Mouse (Mus musculus) thymus, postnatal 4 days (tissue): ENCODE results near the gene Itpr1.

Experiments used
- DNase-seq: peaks from one replicate; pipeline ENCODE4 v3.0.0; 2021

The Itpr1 gene

DNA sequence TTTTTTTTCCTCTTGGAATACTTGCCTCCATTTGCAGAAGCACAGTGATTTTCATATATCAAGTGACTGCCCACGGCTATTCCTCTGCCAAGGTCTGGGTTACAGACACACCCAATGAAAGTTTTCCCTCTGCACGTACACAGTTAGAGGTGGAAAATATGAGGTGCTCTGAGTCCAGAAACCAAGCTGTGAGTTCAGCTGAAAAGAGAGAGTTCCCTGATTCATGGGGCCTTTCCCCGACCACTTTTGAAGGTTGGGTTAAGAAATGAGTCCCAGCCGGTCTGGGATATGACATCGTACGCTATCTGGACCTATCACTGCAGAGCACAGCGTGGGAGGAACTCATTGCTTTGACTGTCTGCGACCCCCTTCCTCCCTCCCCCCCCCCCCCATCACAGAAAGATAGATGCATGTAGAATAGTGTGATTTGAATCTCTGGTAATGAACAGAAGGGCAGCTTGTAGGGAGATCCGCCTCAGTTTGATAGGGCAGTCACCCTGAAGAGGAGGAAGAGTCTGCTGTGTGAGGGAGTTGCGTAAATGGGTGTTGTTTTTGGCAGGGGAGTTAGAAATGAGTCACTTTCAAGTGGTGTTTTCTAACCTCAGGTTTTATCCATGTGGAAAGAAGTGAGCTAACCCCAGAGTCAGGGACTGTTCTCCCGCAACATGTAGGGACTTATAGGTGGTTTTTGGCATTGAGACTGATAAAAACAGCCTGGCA lies 235.3 kb downstream of the Itpr1 start:
- no peak for DNase-seq

- no peak for DNase-seq
Measured at GRCm38 (mm10) chr6:108448864-108449263, 236.0 kb downstream of the Itpr1 start.

- no peak for DNase-seq
Measured at GRCm38 (mm10) chr6:108451536-108451935, 238.6 kb downstream of the Itpr1 start.

DNA sequence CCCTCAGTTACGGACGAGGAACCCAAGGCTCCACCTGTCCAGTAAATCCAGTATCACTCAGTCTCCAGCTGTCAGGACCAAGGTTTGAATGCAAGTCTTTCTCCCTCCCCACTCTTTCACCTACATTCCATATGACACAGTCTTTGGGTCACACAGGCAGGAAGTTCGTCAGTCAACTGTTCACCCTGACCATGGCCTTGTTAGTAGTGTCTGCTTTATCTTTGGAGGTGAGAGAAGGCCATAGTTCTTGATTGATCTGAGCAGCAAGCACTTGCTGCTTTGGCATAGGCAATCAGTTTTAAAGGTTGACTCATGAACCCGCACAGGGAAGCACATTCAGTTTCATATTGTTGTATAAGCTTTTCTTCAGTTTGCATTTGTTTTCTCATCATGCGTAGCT lies 240.7 kb downstream of the Itpr1 start:
- no peak for DNase-seq

DNA sequence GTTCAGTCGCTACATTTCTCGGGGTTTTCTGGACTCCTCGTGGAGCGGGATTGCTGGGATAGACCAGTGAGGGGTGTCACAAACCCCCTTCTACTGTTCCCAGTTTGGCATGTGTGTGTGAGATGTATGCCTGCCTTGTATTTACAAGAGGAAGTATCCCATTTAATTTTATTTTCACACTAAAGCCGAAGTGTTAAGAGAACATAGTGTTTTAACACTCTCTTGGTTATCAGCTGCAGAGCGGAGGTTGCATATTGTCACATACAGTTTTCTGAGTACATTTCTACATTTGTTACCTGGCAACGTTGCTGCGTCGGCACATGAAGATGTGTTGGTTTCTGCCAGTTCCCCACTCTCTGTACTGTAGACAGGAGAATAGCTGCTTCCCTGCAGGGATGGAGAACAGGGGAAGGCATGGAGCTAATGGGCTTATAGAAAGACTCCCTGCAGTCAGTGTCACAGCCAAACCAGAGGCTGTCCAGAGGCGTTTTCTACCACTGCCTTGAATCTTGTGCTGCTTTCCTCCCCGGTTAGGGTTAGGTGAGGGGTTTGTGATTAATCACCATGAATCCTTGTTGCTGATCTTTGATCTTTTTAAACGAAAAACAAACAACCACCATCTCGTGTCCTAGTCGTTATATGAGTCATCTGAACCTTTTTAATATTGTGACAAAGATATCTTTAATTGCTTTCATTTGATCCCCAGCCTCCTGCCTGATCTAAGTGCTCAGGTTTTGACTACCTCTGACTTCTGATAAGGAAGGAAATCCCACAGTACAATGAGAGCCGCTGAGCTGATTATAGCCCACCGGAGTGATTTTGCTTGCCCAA lies 241.4 kb downstream of the Itpr1 start:
- no peak for DNase-seq

DNA sequence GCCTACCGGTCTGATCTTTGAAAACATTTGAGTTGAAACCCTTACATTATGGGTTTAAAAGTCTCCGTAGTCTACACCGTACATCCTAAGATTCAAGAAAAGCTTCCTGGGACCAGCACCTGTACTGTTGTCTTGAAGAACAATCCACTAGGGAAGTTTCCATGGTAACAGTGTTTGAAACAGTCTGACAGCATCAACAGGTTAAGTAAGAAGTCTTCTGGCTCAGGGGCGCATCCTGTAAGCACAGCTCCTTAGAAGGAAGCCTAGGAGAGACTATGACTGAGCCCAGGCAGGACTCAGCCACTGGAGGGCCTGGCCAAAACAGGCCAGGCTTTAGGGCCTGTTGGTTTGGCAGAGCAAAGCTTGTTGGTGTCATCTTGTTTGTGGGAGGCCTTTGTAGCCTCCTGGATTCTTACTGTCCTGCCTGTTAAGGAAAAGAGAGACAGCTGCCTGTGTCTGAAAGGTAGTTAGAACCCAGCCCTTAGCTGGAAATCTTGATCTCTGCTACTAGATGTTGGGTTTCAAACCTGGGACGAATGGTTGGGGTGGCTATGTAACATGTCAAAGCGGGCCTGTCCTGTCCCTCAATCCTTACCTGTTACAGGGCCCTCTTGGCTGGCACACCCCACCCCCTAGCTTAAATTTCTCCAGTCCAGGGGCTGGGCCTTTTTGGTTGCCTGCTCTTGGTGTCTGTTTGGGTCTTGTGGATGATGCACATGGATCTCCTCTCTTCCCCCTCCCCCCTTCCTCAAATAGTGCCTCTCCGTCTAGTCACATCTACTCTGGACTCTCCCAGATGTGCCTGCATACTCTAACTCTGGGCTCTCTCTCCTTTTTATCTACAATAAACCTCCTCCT lies 242.3 kb downstream of the Itpr1 start:
- no peak for DNase-seq

GRCm38 (mm10) chr6:108456231-108457062 lies 243.6 kb downstream of the Itpr1 start:
- no peak for DNase-seq

DNA sequence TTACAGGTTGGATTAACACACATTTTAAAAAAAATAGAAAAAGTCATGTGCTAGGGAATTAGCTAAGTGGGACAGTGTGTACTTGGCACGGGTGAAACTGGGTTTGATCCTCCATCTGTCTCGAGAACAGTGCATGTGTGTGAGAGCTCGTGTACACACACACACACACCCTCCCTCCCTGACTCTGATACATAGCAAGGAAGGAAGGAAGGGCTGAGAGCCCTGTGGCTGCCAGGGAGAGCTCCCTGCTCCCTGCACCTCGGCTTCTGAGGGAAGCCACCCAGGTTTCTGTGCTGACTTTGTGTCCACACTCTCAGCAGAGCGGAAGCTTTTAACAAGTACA lies 244.1 kb downstream of the Itpr1 start:
- no peak for DNase-seq

DNA sequence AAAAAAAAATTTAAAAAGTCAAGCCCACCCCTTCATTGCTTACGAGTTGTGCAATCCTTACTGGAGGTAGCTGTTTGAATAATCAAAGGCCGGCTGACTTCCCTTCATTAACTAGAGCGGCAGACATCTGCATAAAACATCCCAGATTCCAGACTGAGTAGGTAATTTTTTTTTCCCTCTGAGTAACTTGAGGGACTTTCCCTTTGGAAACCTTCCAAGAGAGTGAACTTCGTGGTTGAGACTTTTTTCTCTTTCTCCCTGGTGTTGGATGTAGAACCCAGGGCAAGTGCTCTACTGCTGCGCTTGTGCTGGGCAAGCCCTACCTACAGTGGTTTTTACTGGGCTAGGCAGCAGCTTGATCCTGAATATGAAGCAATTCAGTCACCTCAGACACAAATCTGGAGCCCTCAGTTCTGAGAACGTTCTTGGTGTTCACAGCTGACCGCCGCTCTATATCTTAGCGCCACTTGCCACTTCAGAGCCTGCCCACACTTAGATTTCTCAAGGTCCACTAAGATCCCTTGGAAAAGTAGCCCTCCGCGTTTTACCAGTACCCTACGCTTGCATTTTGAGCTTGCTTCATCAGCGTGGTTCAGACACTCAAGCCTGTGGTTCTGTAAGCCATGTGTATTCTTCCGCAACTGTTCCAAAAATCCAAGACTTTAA lies 244.8 kb downstream of the Itpr1 start:
- no peak for DNase-seq

- no peak for DNase-seq
Measured at GRCm38 (mm10) chr6:108458182-108458571, 245.3 kb downstream of the Itpr1 start.

DNA sequence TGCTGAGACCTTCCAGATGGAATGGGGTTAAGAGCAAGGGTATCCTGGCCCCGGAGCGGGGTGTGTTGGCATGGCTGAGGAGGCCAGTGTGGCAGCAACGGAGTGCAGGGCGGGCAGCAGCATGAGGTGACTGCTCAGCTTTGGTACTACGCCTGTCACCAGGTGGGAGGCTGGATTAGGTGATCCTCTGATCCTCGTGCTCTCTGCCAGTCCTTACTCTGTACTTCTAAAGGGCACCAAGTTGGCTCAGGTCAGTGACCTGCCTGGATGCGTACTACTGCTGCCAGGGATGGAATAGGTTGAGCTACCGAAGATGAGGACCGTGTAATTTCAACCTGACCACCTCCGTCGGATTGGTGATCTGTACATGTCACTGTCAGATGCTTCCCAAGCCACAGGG lies 245.9 kb downstream of the Itpr1 start:
- DNase-seq: no peak

GRCm38 (mm10) chr6:108464308-108464979 lies 251.5 kb downstream of the Itpr1 start:
- no peak for DNase-seq

DNA sequence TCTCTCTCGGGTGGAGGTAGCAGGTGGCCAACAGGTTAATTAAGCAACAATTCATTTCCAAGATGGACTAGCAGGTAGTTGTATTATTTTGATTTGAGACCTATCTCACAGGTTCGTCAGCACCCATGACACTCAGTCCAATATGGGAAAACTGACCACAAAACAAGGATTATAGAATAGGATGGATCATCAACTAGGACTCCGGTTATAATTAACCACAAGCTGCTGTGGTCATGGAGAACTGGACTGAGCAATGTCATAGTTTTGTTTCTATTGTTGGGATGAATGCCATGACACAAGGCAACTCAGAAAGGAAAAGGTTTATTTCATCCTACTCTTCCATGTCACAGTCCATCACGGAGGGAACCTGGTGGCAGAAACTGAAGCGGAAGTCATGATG lies 252.3 kb downstream of the Itpr1 start:
- no peak for DNase-seq

GRCm38 (mm10) chr6:108466061-108466531 lies 253.2 kb downstream of the Itpr1 start:
- DNase-seq: peak; percentile 63

DNA sequence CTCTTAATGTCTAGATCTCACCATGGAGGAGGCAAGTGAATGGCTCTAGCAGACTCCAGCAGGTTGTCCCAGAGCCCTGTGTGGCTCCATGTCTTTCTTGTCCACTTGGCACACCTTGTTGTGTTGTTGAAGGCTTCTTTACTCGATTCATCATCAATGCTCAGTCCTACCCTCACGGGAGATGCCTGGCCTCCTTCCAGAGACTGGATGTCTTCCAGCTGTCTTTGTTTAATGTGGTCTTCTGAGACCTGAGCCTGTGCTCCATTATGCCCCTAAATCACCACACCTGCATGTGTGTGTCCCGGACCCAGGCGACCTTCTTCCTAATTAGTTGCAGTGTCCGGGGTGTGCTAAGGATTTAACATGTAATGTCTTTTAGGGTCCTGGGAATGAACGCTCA lies 254.7 kb downstream of the Itpr1 start:
- no peak for DNase-seq

- peak; percentile 64 for DNase-seq
Measured at GRCm38 (mm10) chr6:108468226-108468825, 255.4 kb downstream of the Itpr1 start.

- no peak for DNase-seq
Measured at GRCm38 (mm10) chr6:108471878-108472277, 259.0 kb downstream of the Itpr1 start.

- DNase-seq: no peak
Measured at GRCm38 (mm10) chr6:108472748-108473147, 259.9 kb downstream of the Itpr1 start.

DNA sequence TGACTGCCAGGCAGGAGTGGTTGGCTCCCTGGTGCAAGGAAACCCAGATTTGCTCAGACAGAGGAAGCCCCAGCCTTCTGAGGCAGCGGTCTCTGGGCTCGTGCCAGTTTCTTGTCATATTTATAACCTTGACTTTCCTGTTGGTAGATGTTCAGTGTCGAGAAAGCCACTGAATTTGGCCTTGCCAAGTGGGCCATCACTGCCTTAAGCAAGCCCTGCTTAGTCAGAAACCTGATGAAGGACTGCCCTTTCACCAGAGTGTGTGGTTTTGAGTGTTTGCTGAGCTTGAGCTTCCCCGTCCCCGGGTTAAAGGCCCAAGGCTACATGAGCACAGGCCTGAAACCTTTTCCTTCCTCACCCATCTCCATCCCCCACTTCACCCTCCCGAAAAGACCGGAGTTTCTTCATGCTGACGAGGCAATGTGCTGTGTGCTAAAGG lies 263.9 kb downstream of the Itpr1 start:
- DNase-seq: no peak

GRCm38 (mm10) chr6:108477602-108478001 lies 264.7 kb downstream of the Itpr1 start:
- DNase-seq: no peak

DNA sequence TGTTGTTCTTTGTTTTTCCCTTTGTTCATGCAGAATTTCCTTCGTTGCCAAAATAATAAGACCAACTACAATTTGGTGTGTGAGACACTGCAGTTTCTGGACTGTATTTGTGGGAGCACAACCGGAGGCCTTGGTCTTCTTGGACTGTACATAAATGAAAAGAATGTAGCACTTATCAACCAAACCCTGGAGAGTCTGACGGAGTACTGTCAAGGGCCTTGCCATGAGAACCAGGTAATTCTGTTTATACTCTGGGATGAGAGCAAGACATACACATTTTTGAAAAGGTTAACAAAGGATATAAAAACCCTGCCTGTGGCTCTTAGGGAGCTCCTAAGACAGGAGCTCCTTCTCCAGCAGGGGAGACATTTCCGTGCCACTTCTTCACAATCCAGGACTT lies 268.3 kb downstream of the Itpr1 start:
- no peak for DNase-seq
